Mouse (Mus musculus): ENCODE measurements around the gene Entpd3.
"Not testable (repeated sequence)": the region's sequence is repeated elsewhere in the genome, so short reads cannot be mapped to it uniquely, and the experiment has no call there.

Gene Entpd3

DNA sequence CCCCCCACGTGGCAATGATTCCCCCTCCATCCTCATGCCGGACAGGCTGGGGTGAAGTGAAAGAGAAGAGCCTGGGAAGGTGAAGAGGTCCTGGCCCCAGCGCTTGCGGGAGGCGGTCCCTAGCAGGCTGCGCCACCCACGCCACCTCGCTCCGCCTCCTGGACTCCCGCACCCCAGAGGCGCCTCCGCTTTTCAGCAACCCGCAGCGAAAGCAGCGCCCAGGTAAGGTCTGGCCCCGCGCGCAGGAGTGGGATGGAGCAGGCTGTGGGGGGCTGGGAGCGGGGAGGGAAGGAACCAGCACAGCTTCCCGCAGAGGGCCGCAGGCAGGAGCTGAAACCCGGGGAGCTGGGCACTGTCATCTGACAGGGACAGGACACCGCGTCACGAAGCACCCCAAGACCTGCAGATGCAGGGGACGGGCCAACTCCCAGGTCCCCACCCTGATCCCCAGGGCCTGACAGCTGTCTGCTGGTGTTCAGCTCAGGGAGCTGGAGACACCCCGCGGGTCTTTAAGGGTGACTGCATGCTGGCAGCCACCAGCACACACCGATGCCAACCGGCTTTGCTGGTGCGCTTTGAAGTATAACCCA lies at the start of gene Entpd3:
Gene Entpd3, plus strand, starts transcription at position 157 of the 590 bp plus-strand sequence.
- no peak for DNase-seq (ENCODE audit: low read depth)

DNA sequence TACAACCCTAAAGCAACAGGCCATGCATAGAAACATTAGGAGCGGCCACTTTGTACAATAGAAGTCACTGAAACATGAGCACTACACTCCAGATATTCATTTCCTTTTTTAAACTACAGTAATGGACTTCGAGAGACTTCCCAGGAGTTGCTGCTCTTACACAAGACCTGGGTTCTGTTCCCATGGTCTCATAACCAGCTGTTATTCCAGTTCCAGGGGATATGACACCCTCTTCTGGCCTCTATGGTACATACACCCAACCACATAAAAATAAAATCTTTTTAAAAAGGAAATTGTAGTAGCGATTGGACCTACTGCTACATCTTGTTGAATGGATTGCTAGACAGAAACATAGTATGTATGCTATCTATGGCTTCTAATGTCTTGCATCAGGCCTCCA lies 48.1 kb upstream of the Entpd3 start:
- DNase-seq (ENCODE audit: low read depth): no peak

DNA sequence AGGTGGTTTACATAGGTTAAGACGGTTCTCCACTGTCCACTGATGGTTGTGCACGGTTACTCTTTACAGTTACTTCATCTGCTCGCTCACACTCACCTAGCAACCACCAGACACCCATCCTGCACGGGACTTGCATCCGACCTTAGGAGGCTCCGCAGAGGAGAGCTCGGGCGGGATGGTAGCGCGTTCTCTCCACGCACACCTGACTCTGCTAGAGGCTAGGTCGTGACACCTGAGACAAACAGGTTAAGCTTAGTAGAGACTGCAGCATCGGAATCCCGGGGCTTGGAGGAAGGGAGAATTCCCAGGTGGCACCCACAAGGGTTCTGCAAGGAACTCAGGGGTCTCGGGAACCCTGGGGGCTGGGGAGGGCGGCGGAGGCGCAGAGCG lies 47.6 kb upstream of the Entpd3 start, which contains the start of gene Eif1b:
Gene Eif1b, plus strand, starts transcription at position 223 of the 390 bp plus-strand sequence.
- DNase-seq (ENCODE audit: low read depth): no peak

DNA sequence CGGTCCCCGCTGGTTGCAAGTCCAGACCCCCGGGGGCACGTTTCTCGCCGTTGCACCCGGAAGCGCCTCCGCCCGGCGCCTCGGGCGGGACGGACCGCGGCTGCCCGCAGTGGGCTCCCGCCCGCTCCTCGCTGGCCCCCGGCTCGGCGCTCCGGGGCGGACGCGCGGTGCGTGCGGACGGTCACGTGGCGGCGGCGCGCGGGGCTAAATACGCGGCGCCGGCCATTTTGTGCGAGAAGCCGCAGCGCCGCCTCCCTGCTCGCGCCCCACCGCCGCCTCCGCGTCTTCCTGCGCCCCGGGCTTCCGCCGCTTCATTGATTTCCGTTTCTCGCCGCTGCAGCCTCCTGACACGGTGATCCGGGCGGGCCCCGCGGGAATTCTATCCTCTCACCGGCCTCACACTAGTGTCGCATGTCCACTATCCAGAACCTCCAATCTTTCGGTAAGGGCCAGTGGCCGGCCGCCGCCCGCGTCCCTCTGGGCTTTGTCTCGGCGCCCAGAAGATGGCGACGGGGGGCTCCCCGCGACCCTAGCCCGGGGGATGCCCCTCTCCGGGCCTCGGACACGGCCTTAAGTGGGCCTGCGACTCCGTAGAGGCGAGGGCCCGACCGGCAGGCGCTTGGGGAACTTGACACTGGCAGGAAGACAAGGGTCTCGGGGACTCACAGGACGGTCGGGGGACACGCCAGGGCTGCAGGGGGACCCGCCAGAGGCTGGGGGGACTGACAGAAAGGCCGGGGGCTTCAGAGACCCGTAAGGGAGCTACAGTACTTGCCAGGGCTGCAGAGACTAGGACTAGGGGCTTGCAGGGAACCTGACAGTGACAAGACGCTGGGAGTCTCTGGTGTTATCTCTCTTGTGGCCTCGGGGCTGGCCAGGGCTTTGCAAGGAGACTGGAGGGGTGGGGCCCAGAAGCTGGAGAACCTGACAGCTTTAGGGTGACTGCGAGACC lies 46.9 kb upstream of the Entpd3 start:
- DNase-seq (ENCODE audit: low read depth): no peak

DNA sequence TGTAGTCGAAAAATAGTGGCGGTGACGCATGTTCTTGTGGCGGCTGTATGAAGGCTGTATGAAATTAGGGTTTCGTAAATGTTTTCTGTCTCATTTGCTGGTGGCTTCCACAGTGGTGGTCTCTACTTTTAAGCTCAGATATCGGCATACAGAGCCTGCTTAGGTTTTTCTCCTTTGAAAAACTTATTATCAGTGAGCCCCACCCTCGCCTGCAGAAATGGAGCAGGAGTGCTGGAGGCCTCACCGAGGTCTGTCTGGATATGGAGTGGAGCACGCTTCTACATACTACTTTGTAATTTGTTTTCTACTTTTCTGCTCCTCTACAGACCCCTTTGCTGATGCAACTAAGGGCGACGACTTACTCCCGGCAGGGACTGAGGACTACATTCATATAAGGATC lies 45.8 kb upstream of the Entpd3 start:
- DNase-seq (ENCODE audit: low read depth): no peak

DNA sequence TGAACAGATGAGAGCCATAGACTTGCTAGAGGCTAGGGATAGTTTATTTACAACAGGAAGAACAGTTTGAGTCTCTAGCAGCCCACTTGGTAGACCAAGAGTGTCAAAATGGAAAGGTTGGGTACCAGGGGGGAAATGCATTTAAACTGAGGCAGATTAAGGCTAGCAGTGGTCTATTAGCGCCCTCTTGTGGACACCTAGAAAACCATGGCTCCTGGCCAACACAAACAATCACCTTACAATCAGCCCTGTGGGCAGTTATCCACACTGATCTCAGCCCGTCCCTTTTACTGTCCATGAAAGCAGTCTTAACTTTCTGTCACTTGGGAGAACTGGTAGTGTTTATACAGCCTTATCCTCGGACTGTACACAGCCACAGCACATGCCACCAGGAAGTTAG lies 42.9 kb upstream of the Entpd3 start:
- peak; percentile 49 for DNase-seq (ENCODE audit: low read depth)

DNA sequence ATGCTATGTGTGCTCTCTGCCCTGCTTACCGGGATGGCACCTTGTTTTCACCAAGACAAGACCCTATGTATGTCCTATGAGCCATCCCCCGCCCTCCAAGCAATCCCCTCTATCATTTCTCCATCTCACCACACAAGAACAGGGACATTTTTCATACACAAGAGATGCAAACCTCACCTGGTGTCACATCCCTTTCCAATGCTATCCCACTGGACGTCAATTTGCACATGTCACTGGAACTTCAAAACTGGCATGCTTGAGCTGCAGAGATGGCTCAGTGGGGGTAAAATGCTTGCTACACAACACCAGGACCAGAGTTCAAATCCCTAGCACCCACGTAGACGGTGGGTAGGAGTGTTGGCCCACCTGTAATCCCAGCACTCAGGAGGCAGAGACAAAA lies 41.6 kb upstream of the Entpd3 start:
- DNase-seq (ENCODE audit: low read depth): no peak

DNA sequence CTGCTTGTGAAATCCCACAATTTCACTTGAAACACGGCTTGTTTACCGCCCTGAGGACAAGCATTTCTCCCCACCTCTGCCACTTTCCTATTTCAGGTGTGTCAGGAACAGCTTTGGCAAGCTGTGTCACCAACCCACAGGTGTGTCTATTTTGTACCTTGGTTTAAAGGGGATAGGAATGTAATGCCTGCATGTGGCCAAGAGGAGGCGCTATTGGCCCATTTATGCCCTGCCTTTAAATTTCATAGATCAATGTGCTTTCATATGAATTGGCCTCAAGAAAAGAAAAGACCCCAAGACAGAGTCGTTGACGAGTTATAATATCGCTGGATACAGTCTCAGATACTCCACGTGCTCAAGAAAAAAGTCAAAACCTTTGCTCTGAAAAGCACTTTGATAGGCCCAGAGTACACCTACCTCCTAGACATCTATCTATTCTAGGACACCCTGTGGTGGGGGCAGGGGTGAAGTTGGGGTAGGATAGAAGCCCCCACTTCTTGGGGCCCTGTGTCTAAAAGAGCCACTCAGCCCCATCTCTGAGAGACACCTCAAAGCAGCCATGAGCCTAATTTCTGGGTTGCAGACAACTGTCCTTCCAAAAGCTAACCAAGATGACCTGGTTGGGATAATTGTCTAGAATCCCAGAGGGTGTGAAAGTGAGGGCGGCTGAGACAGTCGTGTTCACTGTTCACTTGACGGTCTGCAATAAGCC lies 38.3 kb upstream of the Entpd3 start:
- DNase-seq (ENCODE audit: low read depth): no peak

DNA sequence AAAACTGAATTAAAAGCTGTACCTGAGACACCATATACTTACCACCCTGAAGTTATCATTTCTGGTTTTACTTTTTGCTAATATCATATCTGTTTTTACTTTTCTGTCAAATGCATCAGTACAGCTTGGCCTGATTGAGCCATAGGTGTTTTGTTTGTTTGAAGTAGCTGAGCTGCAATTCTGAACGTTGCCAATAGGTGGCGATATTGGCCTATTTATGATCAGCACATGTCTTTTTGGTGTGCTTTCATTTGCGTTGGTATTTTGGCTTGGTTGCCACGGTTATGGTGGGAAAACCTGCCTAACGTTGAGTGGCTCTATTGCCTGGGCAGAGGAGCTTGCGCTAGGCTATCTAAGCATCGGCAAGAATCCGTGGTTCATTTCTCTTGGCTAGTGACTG lies 37.6 kb upstream of the Entpd3 start:
- peak; percentile 80 for DNase-seq (ENCODE audit: low read depth)

DNA sequence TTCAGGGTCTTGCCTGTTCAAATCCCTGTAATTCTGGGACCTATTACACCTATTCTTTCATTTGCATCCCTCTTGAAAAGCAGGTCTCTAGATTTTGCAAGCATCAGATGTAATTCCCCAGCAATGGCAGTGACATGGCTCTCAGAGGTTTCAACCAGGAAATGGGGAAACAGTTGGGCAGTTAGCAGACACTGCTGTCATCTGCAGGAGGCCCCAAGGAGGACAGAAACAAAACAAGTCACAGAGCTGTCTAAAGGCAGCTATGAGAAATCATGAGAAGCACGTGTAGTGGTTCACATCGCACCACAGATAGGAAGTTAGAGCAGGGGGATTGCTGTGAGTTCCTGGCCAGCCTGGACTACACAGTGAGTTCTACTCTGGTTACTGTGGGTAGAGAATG lies 35.2 kb upstream of the Entpd3 start:
- DNase-seq (ENCODE audit: low read depth): no peak

DNA sequence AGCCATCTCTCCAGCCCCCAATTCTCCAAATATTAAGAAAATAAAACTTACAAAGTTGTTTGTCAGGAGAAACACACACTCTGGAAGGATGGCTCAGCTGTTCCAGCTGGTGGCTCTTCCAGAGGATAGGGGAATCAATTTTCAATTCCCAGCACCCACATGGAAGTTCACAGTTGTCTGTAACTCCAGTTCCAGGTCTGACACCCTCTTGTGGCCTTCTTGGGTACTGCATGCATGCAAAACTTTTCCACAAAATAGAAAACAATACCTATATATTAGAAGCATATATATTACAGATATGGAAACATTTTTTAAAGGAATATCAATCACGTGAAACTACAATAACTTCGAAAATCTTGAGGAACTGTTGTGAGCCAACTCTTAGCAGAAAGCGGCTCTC lies 27.8 kb upstream of the Entpd3 start:
- DNase-seq (ENCODE audit: low read depth): no peak

DNA sequence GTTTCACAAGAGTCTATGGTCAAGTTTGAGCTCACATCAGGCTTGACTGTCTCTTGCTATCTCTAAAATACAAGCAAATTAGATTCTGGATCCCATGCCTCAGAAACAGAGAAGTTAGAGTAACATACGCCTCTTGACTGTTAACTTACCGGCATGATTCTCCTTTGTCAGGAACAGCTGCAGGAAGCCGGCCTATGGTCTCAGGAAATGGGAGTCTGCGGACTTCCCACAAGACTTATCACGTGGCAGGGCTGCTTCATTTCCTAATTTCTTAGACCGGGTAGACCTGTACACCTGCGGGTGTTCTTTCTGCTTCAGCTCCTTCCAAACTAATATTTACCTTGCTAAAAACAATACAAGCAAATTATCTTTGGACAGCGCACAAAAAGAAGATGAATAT lies 22.9 kb upstream of the Entpd3 start:
- DNase-seq (ENCODE audit: low read depth): no peak

DNA sequence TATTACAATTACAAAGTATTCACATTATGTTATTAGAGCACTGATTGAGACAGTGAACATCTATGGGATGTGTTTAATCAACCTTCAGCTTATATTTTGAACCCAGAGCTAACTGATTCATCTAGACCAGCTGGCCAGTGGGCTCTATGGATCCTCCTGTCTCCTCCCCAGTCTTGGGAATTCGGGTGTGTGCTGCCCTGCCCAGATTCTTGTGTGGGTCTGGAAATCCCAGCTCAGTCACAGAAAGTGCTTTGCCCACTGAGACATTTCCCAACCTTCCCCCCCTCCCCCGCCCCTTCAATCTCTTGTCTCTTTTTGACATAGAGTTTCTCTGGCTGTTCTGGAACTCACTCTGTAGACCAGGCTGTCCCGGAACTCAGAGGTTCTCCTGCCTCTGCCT lies 20.7 kb upstream of the Entpd3 start:
- DNase-seq (ENCODE audit: low read depth): no peak

DNA sequence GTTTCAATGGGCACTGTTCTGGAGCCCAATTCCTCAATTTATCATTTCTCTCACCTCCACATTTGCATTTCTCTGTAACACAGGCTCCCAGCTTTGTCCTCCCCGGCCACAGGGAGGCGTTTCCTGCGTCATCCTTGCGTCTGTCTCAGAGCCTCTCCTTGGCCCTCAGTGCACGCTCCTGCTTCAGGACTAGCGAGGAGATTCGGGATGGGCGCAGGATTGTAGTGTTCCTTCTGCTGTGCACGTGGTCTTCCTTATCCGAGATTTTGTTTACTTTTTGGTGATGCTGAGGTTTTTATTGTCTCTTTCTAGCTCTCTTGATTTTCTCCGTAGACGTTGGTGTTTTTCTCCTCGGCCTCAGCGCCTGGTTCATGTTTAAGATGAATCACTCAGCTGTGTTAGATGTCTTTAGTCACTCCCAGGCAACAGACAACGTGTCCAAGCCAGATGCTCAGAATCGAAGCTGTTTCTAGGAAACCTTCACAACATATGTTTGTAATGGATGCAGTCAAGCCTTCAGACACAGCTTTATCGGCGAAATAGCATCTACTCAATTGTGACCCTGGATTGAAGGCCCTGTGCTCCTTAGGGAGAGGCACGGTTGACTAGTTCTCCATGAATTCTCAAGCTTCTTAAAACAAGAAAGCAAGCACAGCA lies 20.0 kb upstream of the Entpd3 start:
- no peak for DNase-seq (ENCODE audit: low read depth)

DNA sequence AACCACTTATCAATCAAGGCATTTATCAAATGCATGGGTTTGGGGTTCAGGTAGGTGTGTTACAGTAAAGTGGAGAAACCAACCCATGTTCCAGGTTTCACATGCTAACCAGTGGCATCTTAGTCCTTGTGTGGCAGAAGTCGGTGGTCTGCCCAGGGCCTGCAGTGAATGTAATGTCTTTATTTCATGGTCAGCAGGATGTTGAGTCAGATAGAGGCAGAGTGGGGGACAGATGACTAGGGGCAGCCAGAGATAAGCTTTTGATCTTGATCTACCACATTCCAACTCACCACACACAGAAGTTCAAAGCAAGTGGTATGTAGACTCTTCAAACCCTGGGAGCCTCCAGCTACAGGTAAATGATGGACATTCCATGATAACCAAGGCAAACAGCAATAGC lies 18.5 kb upstream of the Entpd3 start:
- DNase-seq (ENCODE audit: low read depth): no peak

DNA sequence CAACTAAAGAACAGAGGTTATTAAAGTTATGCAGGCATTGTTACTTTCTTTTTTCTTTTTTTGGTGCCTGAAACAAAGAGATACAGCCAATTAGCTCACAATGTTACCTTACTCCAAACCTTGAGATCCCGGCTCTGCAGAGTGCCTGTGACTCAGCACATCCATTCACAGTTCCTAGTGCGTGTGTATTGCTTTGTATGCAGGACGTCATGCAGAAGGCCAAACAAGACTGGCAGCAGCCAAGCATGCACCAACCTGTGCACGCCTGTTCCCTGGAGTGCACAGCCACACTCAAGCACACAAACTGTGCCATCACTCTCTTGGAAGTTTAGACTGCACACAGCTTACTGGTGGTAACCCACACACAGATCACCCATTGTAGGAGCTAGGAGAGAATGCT lies 12.3 kb upstream of the Entpd3 start:
- DNase-seq (ENCODE audit: low read depth): no peak

DNA sequence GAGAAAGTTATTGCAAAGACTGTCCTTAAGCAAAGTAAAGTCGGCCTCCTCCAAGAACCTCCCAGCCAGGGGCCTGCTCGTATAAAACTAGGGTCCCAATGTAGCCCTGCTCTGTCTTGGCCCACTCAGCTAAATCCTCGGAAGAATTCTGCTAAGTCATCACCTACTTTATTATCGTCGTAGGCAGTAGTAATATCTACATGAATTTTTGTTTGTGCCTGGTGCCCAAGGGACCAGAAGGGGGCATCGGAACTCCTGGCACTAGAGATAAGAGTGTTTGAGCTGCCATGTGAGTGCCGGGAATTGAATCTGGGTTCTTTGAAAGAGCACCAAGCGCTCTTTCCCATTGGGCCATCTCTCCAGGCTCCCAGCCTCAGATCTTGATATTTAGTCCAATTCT lies 11.7 kb upstream of the Entpd3 start:
- no peak for DNase-seq (ENCODE audit: low read depth)

DNA sequence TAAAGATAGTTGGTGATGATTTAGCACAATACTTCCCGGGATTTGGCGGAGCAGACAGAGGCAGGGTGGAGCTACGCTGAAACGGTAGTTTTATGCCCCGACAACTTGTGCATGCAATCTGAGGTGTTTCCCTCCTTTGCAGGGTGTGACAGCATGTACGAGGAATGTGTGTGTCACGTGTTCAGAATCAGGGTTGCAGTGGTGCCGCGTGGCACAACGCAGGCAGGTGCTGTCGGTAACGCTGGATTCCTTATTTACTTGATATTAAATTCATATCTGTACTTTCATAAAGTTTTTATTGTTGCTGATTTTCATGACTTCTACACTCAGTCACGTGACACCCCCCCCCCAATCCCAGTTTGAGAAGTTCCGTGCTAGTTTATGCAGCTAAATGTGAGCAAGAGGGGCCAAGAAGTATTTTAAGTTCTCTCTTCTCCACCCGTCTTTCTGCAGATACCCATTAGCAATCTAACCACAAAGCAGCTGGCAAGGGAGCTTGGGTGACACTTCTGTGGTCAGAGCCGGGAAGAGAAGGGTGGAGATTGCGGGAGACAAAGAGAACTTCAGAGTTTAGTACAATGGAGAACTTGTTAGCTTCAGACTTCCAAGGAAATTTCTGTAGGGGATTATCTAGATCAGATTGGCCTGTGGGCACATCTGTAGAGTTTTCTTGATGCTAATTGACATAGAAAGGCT lies 10.7 kb upstream of the Entpd3 start:
- DNase-seq (ENCODE audit: low read depth): no peak

DNA sequence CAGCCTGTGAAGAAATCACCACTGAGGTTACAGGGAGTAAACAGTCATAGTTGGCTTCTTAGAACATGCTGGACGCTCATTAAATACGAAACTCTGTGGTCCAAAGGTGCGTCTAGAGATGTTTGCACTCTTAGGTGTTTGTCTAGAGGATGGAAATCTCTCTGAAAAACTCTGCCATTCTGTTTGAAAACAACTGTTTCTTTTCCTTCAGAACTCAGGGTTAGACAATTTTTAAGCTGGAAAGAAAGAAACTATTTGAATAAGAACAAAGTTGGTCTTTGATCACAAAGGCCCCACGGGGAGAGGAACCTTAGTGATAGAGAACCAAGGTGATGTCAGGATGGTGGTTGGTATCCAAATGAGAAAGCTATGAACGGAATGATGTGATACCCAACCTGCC lies 9.1 kb upstream of the Entpd3 start:
- DNase-seq (ENCODE audit: low read depth): no peak

DNA sequence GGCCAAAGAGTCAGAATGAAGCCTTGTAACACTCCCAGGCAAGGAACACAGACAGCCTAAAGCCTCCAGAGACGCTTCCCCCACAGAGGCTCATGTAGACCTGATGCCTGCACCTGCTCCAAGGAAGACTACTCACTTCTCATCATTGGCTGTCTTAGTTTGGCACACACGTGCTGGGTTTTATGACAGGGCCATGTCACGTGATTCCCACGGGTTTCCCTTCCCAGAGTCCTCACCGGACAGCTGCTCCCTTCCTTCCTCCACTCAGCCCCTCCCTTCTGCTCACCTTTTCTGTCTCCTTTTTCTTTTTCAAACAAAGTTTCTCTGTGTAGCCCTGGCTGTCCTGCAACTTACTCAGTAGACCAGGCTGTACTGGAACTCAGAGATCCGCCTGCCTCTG lies 7.6 kb upstream of the Entpd3 start:
- no peak for DNase-seq (ENCODE audit: low read depth)

DNA sequence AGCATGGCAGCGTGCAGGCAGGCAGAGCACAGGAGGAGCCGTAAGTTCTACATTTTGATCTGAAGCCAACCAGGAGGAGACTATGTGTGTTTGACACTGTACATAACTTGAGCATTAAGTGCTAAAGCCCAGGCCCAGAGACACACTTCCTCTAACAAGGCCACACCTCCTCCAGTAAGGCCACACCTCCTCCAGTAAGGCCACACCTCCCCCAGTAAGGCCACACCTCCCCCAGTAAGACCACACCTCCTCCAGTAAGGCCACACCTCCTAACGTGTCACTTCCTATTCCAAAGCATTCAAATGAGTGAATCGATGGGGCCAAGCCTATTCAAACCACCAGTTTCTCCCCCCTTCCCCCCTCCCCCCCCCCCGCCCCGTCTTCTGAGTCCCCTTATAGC lies 6.9 kb upstream of the Entpd3 start:
- no peak for DNase-seq (ENCODE audit: low read depth)

DNA sequence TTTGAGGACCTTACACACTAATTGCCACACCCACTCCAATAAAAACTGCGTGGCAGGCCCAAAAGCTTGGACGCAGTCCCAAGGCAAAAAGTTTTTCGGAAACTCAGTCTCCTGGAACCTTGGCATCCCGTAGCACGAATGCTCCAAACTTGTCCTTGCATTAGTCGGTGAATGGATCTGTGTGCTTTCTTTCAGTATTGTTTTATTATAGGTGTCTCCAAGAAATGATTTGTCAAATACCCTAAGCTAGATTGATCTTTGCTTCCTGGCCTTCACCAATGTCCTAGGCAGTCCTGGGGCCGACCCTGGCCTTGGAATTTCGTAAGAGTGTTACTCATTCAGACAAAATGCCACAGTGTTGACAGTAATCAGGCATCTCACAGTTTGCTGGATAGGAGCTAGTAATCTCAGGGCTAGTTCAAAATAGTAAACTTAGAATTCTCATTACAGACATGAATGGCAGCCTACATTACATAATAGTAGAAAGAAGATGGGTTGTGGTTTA lies 6.1 kb upstream of the Entpd3 start:
- DNase-seq (ENCODE audit: low read depth): not testable (repeated sequence)
